Mouse (Mus musculus) liver, embryonic 14.5 days (tissue): ENCODE results near the gene Hormad1.

Source experiments
- CTCF ChIP-seq: IDR thresholded peaks from 2 replicates; pipeline ENCODE4 v1.5.1; 2016; ENCODE audit warnings: antibody characterized with exemption, low read depth, control low read depth
- EP300 ChIP-seq: IDR thresholded peaks from 2 replicates; pipeline ENCODE4 v1.6.1; 2016; ENCODE audit warnings: antibody characterized with exemption, low read depth

DNA sequence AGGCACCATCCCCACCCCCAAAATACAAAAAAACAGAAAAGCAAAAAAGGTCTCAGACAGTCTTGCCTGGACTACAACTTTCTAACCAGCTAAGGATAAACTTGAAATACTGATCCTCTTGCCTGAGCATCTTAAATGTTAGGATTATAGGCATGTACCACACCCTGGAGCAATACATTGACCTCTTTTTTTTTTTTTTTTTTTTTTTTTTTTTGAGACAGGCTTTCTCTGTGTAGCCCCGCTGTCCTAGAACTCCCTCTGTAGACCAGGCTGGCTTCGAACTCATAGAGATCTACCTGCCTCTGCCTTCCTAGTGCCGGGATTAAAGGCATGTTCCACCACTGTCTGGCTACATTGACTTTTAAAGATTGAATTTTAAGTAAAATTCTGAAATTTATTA is 1.3 kb downstream of the Hormad1 start:
- no peak for TF ChIP-seq EP300
- TF ChIP-seq CTCF: no peak
